Mouse (Mus musculus) heart, postnatal 0 days (tissue): ENCODE data around the gene Grid1.

Experiments used
- CTCF ChIP-seq: IDR thresholded peaks from 2 replicates; pipeline ENCODE4 v1.5.1; 2016; ENCODE audit warnings: antibody characterized with exemption, control low read depth, low read depth
- EP300 ChIP-seq: IDR thresholded peaks from 2 replicates; pipeline ENCODE4 v1.6.1; 2016; ENCODE audit warnings: antibody characterized with exemption, low read depth

DNA sequence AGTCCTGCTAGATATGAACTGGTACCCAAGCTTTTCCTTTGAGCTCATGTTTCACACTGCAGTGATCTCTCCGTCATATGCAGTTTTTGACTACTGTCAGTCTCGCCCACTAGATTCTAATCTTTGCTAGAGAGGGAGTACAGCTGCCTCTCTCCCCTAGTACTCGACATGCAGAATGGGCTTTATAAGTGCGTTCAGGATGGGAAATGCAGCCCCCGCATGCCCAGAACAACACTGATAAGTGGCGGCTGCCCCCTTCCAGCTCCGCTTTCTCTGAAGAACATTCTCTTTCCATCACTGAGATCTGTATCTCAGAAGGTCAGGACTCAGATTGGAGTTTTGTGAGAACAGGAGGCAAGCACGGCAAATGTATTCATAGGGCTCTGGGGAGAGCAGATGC, 229.3 kb downstream of the Grid1 start:
- TF ChIP-seq CTCF = no peak
- TF ChIP-seq EP300 = no peak
